Mouse (Mus musculus) olfactory bulb, adult 2 months (tissue): ENCODE results near the gene Ppef2. TPM values are rescaled to one million over a fixed set of nuclear protein-coding genes. Genes with fewer than 3 reads are reported as not detected.

ENCODE experiments used
- H3K27ac ChIP-seq: fragments of 200-500 bp; 2 replicates; pipeline ENCODE4 v1.5.1; 2012; ENCODE audit warnings: low read depth, low read length; ENCODE audit not compliant: insufficient read depth
- H3K4me1 ChIP-seq: fragments of 200-500 bp; 2 replicates; pipeline ENCODE4 v1.6.1; 2012; ENCODE audit warnings: low read length; ENCODE audit not compliant: control insufficient read depth, insufficient read depth
- H3K4me3 ChIP-seq: fragments of 200-500 bp; 2 replicates; pipeline ENCODE4 v1.5.1; 2012; ENCODE audit warnings: mild to moderate bottlenecking, low read depth, low read length, moderate library complexity; ENCODE audit not compliant: insufficient read depth
- CTCF ChIP-seq: fragments of 200-500 bp; IDR thresholded peaks from 2 replicates; pipeline ENCODE4 v1.5.1; 2012; ENCODE audit warnings: low read depth, mild to moderate bottlenecking, low read length, moderate library complexity; ENCODE audit not compliant: insufficient read depth
- POLR2A ChIP-seq: fragments of 200-500 bp; IDR thresholded peaks from 2 replicates; pipeline ENCODE4 v1.6.1; 2012; ENCODE audit warnings: mild to moderate bottlenecking, low read depth, low read length, moderate library complexity; ENCODE audit not compliant: insufficient read depth
- WGBS: fragments of 180-500 bp; shearing (Covaris S2); methylation state at CpG from one replicate; pipeline ENCODE4 v1.1.7; 2018; 5-methylcytosine and 5-hydroxymethylcytosine counted together
- polyA plus RNA-seq: library from polyadenylated mRNA; stranded (reverse); fragments of >200 nt; gene quantifications from 2 replicates; pipeline ENCODE4 v1.2.4, GENCODE M21; 2012; ENCODE audit warnings: low replicate concordance; ENCODE audit not compliant: missing spikeins, insufficient read depth, insufficient read length

The Ppef2 gene
- polyA plus RNA-seq, 1 experiment: not detected

GRCm38 (mm10) chr5:92244900-92245299 lies 11.2 kb downstream of the Ppef2 start:
- H3K27ac ChIP-seq: no peak overlapping the region
- 97% methylated on average over 2 of the region's 2 CpGs for WGBS
- no peaks in the 10 kb centered on the region for H3K4me1 ChIP-seq
- H3K4me3 ChIP-seq: no peak overlapping the region
- TF ChIP-seq CTCF (no peak), POLR2A (no peak)

DNA sequence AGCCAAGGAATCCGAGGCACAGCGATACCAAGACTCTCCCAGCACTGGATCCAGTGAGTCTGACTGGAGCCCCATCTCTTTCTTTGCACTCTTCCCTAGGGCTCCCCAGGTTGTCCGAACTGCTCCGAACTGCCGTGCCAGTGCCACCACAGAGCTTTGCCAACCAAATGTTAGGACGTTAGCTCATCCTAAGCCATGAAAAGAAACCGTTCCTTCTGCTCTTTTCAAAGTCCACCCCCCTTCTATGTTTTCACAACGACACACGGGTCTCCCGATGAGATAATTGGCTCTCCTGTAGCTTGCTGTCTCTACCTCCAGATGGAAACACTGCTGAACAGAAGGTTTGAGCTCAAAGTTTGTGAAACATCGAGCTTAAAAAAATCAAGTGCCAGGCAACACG lies 15.3 kb downstream of the Ppef2 start:
- H3K4me1 ChIP-seq: 0 out of 2 replicates have a peak, but pooled peaks cover 2% of the 10 kb centered on the region
- no peak overlapping the region for H3K4me3 ChIP-seq
- WGBS: 79% methylated on average over 12 of the region's 12 CpGs
- TF ChIP-seq CTCF (no peak), POLR2A (no peak)
- no peak overlapping the region for H3K27ac ChIP-seq

GRCm38 (mm10) chr5:92239333-92240232 lies 16.5 kb downstream of the Ppef2 start:
- WGBS: 39% methylated on average over 29 of the region's 29 CpGs
- TF ChIP-seq CTCF (no peak; the same call in 1 of the 2 replicates), POLR2A (no peak)
- 0 out of 2 replicates have a peak, but pooled peaks cover 2% of the 10 kb centered on the region for H3K4me1 ChIP-seq
- no peak overlapping the region for H3K27ac ChIP-seq
- H3K4me3 ChIP-seq: no peak overlapping the region

GRCm38 (mm10) chr5:92234939-92235557 lies 21.0 kb downstream of the Ppef2 start:
- TF ChIP-seq CTCF (no peak), POLR2A (no peak)
- Histone ChIP-seq H3K4me3 (no peak overlapping the region), H3K4me1 (0 out of 2 replicates have a peak, but pooled peaks cover 2% of the 10 kb centered on the region), H3K27ac (no peak overlapping the region)
- WGBS: 69% methylated on average over 5 of the region's 5 CpGs

- 93% methylated on average over 4 of the region's 4 CpGs for WGBS
Observed at GRCm38 (mm10) chr5:92233366-92233765, 22.7 kb downstream of the Ppef2 start.

DNA sequence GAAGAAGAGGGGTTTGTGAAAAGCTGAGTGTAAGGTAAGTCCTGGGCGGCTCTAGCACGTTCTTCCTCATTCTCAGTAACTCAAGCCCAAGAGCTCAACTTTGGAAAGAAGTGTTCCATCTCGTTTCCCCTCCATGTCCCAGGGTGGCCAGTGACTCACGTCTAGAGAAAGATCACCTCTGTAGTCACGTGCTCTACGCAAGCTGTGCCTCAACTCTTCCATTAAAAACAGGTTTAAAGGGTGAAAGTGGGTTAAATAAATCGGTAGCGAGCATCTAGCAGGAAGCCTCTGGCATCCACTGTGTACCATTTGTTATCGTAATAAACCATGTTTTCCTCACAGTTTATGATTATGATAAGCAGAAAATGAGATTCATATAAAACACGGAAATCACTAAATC lies 24.2 kb downstream of the Ppef2 start:
- Histone ChIP-seq H3K4me3 (no peak overlapping the region), H3K4me1 (0 out of 2 replicates have a peak, but pooled peaks cover 2% of the 10 kb centered on the region), H3K27ac (no peak overlapping the region)
- no peak for TF ChIP-seq POLR2A
- no peak for TF ChIP-seq CTCF
- WGBS: 91% methylated on average over 10 of the region's 10 CpGs

More at GRCm38 (mm10) chr5:92233366-92233765, 22.7 kb downstream of the Ppef2 start:
- no peak overlapping the region for H3K4me3 ChIP-seq
- no peak for TF ChIP-seq POLR2A
- TF ChIP-seq CTCF: no peak
- 0 out of 2 replicates have a peak, but pooled peaks cover 2% of the 10 kb centered on the region for H3K4me1 ChIP-seq
- no peak overlapping the region for H3K27ac ChIP-seq

DNA sequence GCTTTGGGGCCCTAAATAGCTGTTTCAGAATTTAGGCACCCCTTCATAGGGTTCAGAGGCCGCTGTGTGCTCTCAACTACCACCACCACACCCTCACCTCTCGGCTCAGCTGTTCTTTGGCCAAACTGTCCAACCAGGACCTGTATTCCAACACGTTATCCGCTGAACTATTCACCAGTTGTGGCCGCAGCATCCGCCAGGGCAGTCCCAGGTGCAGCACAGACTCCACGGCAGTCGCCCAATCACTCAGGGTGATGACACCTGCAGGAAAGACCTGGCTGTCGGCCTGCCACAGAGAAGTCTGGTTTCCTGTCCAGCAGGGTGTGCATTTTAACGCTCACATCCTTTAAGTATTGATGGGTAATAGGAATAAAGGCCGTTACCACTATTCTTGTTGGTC lies 25.8 kb downstream of the Ppef2 start:
- no peak for TF ChIP-seq POLR2A
- WGBS: 91% methylated on average over 11 of the region's 11 CpGs
- Histone ChIP-seq H3K4me3 (no peak overlapping the region), H3K4me1 (0 out of 2 replicates have a peak, but pooled peaks cover 2% of the 10 kb centered on the region), H3K27ac (no peak overlapping the region)

GRCm38 (mm10) chr5:92229514-92229913 lies 26.6 kb downstream of the Ppef2 start:
- no peak overlapping the region for H3K4me3 ChIP-seq
- H3K4me1 ChIP-seq: 0 out of 2 replicates have a peak, but pooled peaks cover 2% of the 10 kb centered on the region
- no peak for TF ChIP-seq POLR2A
- no peak for TF ChIP-seq CTCF
- H3K27ac ChIP-seq: no peak overlapping the region
- 92% methylated on average over 3 of the region's 3 CpGs for WGBS

DNA sequence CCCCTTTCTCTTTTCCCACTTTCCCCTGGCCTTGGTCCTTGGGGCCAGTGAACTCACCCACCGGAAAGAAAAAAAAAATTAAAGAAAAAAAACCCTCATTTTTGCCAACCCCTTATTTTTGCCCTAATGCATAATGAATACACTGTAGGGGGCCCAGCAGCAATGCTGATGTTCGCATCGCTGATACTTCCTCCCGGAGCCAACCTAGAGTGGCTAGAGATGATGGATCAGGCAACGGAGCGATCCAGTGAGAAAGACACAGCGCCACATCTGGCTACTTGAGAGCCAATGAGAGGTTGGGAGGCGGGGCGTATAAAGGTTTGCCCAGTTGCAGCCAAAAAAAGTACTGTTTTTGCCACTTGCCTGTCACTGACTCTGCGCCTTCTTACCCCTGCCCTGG lies 27.3 kb downstream of the Ppef2 start:
- Histone ChIP-seq H3K4me1 (0 out of 2 replicates have a peak, but pooled peaks cover 2% of the 10 kb centered on the region), H3K4me3 (no peak overlapping the region), H3K27ac (no peak overlapping the region)
- no peak for TF ChIP-seq CTCF
- no peak for TF ChIP-seq POLR2A
- 38% methylated on average over 10 of the region's 10 CpGs for WGBS
